Mouse (Mus musculus) stomach, postnatal 0 days (tissue): ENCODE measurements around the gene Gadd45g. TPM values are rescaled to one million over a fixed set of nuclear protein-coding genes. Genes with fewer than 3 reads are reported as not detected.
A peak's percentile ranks its signal among the peaks of the same experiment; 100 is the strongest.

Source experiments
- ATAC-seq: fragments of 200-750 bp; cut with Nextera tagmentation; 2 replicates; pipeline ENCODE4 v1.8.0; 2017; ENCODE audit not compliant: low FRiP score, low TSS enrichment
- DNase-seq: peaks from one replicate; pipeline ENCODE4 v3.0.0-alpha.2; 2016; ENCODE audit warnings: low spot score
- H3K27ac ChIP-seq: fragments of 300-500 bp; sonication (generic); replicated peaks from 2 replicates; pipeline ENCODE4 v1.5.1; 2014; ENCODE audit warnings: mild to moderate bottlenecking, control low read depth
- H3K27me3 ChIP-seq: fragments of 300-500 bp; sonication (generic); 2 replicates; pipeline ENCODE4 v1.6.1; 2014; ENCODE audit warnings: low read length; ENCODE audit not compliant: control insufficient read depth, insufficient read depth
- H3K36me3 ChIP-seq: fragments of 300-500 bp; sonication (generic); 2 replicates; pipeline ENCODE4 v1.6.1; 2014; ENCODE audit warnings: low read length, mixed read lengths; ENCODE audit not compliant: control insufficient read depth, insufficient read depth
- H3K4me1 ChIP-seq: fragments of 300-500 bp; sonication (generic); replicated peaks from 2 replicates; pipeline ENCODE4 v1.6.1; 2014; ENCODE audit warnings: antibody characterized with exemption; ENCODE audit not compliant: control insufficient read depth, insufficient read depth
- H3K4me2 ChIP-seq: fragments of 300-500 bp; sonication (generic); replicated peaks from 2 replicates; pipeline ENCODE4 v1.6.1; 2014; ENCODE audit warnings: low read depth, mild to moderate bottlenecking, control low read depth, moderate library complexity
- H3K4me3 ChIP-seq: fragments of 300-500 bp; sonication (generic); 2 replicates; pipeline ENCODE4 v1.5.1; 2014; ENCODE audit warnings: low read depth, low read length, control low read depth
- H3K9ac ChIP-seq: fragments of 300-500 bp; sonication (generic); 2 replicates; pipeline ENCODE4 v1.6.1; 2014; ENCODE audit warnings: mild to moderate bottlenecking, low read length, control low read depth, mixed read lengths
- H3K9me3 ChIP-seq: fragments of 300-500 bp; sonication (generic); 2 replicates; pipeline ENCODE4 v1.6.1; 2016; ENCODE audit warnings: low read length; ENCODE audit not compliant: control insufficient read depth
- CTCF ChIP-seq: IDR thresholded peaks from 2 replicates; pipeline ENCODE4 v1.5.1; 2016; ENCODE audit warnings: antibody characterized with exemption, low read depth, mild to moderate bottlenecking, moderate library complexity
- EP300 ChIP-seq: optimal IDR thresholded peaks from 2 replicates; pipeline ENCODE3; 2016; ENCODE audit warnings: antibody characterized with exemption
- WGBS: fragments of 180-500 bp; shearing (Covaris S2); extraction: QIAGEN DNeasy Blood & Tissue Kit; methylation state at CpG from one replicate; pipeline ENCODE4 v1.1.7; 2014; 5-methylcytosine and 5-hydroxymethylcytosine counted together
- polyA plus RNA-seq: library from polyadenylated mRNA; unstranded; fragments of >200 nt; fragmentation: Nextera tagmentation; extraction: Ambion mirVana; gene quantifications from 2 replicates; pipeline ENCODE4 v1.2.1, GENCODE M21; 2015

The Gadd45g gene
- polyA plus RNA-seq, 1 experiment from 2014 or later: 37.1 TPM

DNA sequence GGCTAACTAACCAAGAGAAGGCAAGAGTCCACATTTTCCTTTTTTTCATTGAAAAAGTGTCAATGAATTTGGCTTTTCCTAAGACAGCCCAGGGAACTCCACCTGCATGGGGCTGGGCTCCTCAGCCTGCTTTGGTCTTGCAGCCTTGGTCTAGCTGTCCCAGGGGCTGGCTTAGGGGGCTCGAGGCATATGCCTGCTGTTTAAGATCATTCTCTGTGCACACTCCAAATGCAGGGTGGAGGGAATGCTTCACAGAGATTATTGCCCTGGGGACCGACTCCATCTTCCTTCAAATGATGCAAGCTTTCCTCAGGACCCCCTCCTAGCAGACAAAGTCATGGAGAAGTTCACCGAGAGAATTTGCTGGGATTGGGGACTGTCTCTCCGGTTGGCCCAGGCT lies 3.2 kb upstream of the Gadd45g start:
- 72% methylated on average over 4 of the region's 4 CpGs for WGBS
- no peak overlapping the region for H3K4me2 ChIP-seq
- H3K4me3 ChIP-seq: no peak overlapping the region
- TF ChIP-seq EP300 (no peak), CTCF (no peak)
- DNase-seq: no peak
- ATAC-seq: no peak
- no peaks in the 10 kb centered on the region for H3K4me1 ChIP-seq
- no peak overlapping the region for H3K9ac ChIP-seq
- H3K36me3 ChIP-seq: no peaks in the 10 kb centered on the region
- no peaks in the 10 kb centered on the region for H3K9me3 ChIP-seq
- no peaks in the 10 kb centered on the region for H3K27me3 ChIP-seq
- H3K27ac ChIP-seq: no peak overlapping the region

DNA sequence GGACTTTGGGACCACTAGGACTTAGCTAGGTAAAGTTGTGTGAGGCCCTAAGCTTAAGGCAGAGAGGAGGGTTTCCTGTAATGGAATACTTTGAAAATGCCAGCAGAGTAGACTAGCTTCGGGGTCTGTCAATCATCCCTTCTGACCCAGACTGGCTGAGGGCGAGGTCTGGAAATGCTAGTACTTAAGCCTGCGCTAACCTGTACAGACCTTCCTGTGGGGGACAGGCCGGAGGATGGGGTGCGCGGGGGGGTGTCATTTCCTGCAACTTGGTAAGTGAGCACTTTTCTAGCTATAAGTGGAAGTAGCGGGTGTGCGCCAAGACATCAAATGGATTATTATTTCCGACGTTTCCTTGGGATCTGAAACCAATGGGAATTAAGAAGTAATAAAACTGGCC lies 2.4 kb upstream of the Gadd45g start:
- no peaks in the 10 kb centered on the region for H3K36me3 ChIP-seq
- WGBS: 80% methylated on average over 10 of the region's 10 CpGs
- no peaks in the 10 kb centered on the region for H3K9me3 ChIP-seq
- H3K4me3 ChIP-seq: no peak overlapping the region
- H3K4me2 ChIP-seq: no peak overlapping the region
- H3K27me3 ChIP-seq: no peaks in the 10 kb centered on the region
- ATAC-seq (no peak), DNase-seq (no peak)
- H3K9ac ChIP-seq: no peak overlapping the region
- no peak overlapping the region for H3K27ac ChIP-seq
- TF ChIP-seq CTCF (no peak), EP300 (no peak)
- H3K4me1 ChIP-seq: no peaks in the 10 kb centered on the region

GRCm38 (mm10) chr13:51844661-51845060 lies 1.8 kb upstream of the Gadd45g start:
- Histone ChIP-seq H3K4me2 (no peak overlapping the region), H3K4me3 (no peak overlapping the region), H3K9ac (no peak overlapping the region), H3K27ac (no peak overlapping the region), H3K4me1 (no peaks in the 10 kb centered on the region; the same call in 1 of the 2 replicates), H3K27me3 (no peaks in the 10 kb centered on the region), H3K9me3 (no peaks in the 10 kb centered on the region), H3K36me3 (no peaks in the 10 kb centered on the region)
- TF ChIP-seq EP300: no peak
- peak; percentile 90 for TF ChIP-seq CTCF
- peak; percentile 81 for DNase-seq
- WGBS: 11% methylated on average over 10 of the region's 10 CpGs
- ATAC-seq: no peak

GRCm38 (mm10) chr13:51845072-51845471 lies 1.4 kb upstream of the Gadd45g start:
- Histone ChIP-seq H3K4me2 (peak overlapping the region; percentile 98), H3K27ac (peak overlapping the region; percentile 96; the same call in 1 of the 2 replicates), H3K4me1 (no peaks in the 10 kb centered on the region; the same call in 1 of the 2 replicates), H3K9me3 (no peaks in the 10 kb centered on the region), H3K36me3 (no peaks in the 10 kb centered on the region), H3K27me3 (no peaks in the 10 kb centered on the region), H3K4me3 (peak overlapping the region; percentile 47; the same call in 1 of the 2 replicates), H3K9ac (no peak overlapping the region)
- ATAC-seq: no peak
- TF ChIP-seq EP300 (no peak), CTCF (no peak)
- DNase-seq: peak; percentile 33
- WGBS: 10% methylated on average over 10 of the region's 10 CpGs

- Histone ChIP-seq H3K9me3 (no peaks in the 10 kb centered on the region), H3K36me3 (no peaks in the 10 kb centered on the region), H3K4me3 (peak overlapping the region; percentile 47), H3K4me2 (peak overlapping the region; percentile 98), H3K27ac (peak overlapping the region; percentile 96), H3K9ac (peak overlapping the region; percentile 79), H3K27me3 (no peaks in the 10 kb centered on the region), H3K4me1 (no peaks in the 10 kb centered on the region; the same call in 1 of the 2 replicates)
- ATAC-seq (peak; percentile 43; the same call in 1 of the 2 replicates), DNase-seq (peak; percentile 92)
- TF ChIP-seq CTCF (peak; percentile 79), EP300 (no peak)
- under 1% methylated on average over 45 of the region's 45 CpGs for WGBS
Measured at GRCm38 (mm10) chr13:51845591-51846191, 787 bp upstream of the Gadd45g start.
